Mouse (Mus musculus): ENCODE measurements around the gene Dtx3l. TPM values are rescaled to one million over a fixed set of nuclear protein-coding genes. Genes with fewer than 3 reads are reported as not detected.

Gene Dtx3l
- polyA plus RNA-seq, 1 experiment = 8.1 TPM

- H3K27ac ChIP-seq (ENCODE audit: insufficient read depth, low read length) = no peak overlapping the region
- H3K36me3 ChIP-seq (ENCODE audit: control insufficient read depth, insufficient read depth, low read length) = peaks cover 56% of the 10 kb centered on the region
- DNase-seq (ENCODE audit: low read depth in 1 of 2, low spot score in 2 of 2) = no peak
- no peaks in the 10 kb centered on the region for H3K27me3 ChIP-seq (ENCODE audit: control insufficient read depth, insufficient read depth, low read length)
- TF ChIP-seq CTCF (IDR thresholded peaks at IDR 0.05; ENCODE audit: extremely low read depth, insufficient read depth, insufficient read length, insufficient replicate concordance) (no peak), POLR2A (IDR thresholded peaks at IDR 0.05; ENCODE audit: low read depth, low read length) (no peak)
- no peak overlapping the region for H3K4me3 ChIP-seq (ENCODE audit: extremely low read depth, insufficient read depth, insufficient read length)
- H3K4me1 ChIP-seq (ENCODE audit: control insufficient read depth, insufficient read depth, insufficient read length) = peaks cover 2% of the 10 kb centered on the region; the same call in 1 of the 2 replicates
- WGBS = 92% methylated on average over 19 of the region's 19 CpGs
Observed at GRCm38 (mm10) chr16:35932179-35933055, 6.5 kb downstream of the Dtx3l start.

GRCm38 (mm10) chr16:35924341-35924740, 14.6 kb downstream of the Dtx3l start:
- WGBS = 93% methylated on average over 5 of the region's 5 CpGs
- no peak for TF ChIP-seq POLR2A (IDR thresholded peaks at IDR 0.05; ENCODE audit: low read depth, low read length)
- Histone ChIP-seq H3K27ac (ENCODE audit: insufficient read depth, low read length) (no peak overlapping the region), H3K4me3 (ENCODE audit: extremely low read depth, insufficient read depth, insufficient read length) (no peak overlapping the region), H3K27me3 (ENCODE audit: control insufficient read depth, insufficient read depth, low read length) (no peaks in the 10 kb centered on the region), H3K4me1 (ENCODE audit: control insufficient read depth, insufficient read depth, insufficient read length) (0 out of 2 replicates have a peak, but pooled peaks cover under 1% of the 10 kb centered on the region), H3K36me3 (ENCODE audit: control insufficient read depth, insufficient read depth, low read length) (peaks cover 19% of the 10 kb centered on the region)
- no peak for DNase-seq (ENCODE audit: low read depth in 1 of 2, low spot score in 2 of 2)

- TF ChIP-seq CTCF (IDR thresholded peaks at IDR 0.05; ENCODE audit: extremely low read depth, insufficient read depth, insufficient read length, insufficient replicate concordance) (no peak), POLR2A (IDR thresholded peaks at IDR 0.05; ENCODE audit: low read depth, low read length) (no peak)
- Histone ChIP-seq H3K27ac (ENCODE audit: insufficient read depth, low read length) (no peak overlapping the region), H3K27me3 (ENCODE audit: control insufficient read depth, insufficient read depth, low read length) (no peaks in the 10 kb centered on the region), H3K4me1 (ENCODE audit: control insufficient read depth, insufficient read depth, insufficient read length) (0 out of 2 replicates have a peak, but pooled peaks cover 2% of the 10 kb centered on the region), H3K4me3 (ENCODE audit: extremely low read depth, insufficient read depth, insufficient read length) (no peak overlapping the region), H3K36me3 (ENCODE audit: control insufficient read depth, insufficient read depth, low read length) (peaks cover 12% of the 10 kb centered on the region)
- DNase-seq (ENCODE audit: low read depth in 1 of 2, low spot score in 2 of 2) = no peak
- 94% methylated on average over 7 of the region's 7 CpGs for WGBS
Observed at GRCm38 (mm10) chr16:35923546-35924198, 15.3 kb downstream of the Dtx3l start.

- Histone ChIP-seq H3K4me3 (ENCODE audit: extremely low read depth, insufficient read depth, insufficient read length) (no peak overlapping the region), H3K36me3 (ENCODE audit: control insufficient read depth, insufficient read depth, low read length) (peaks cover 5% of the 10 kb centered on the region), H3K4me1 (ENCODE audit: control insufficient read depth, insufficient read depth, insufficient read length) (peaks cover 4% of the 10 kb centered on the region; the same call in 1 of the 2 replicates), H3K27me3 (ENCODE audit: control insufficient read depth, insufficient read depth, low read length) (no peaks in the 10 kb centered on the region), H3K27ac (ENCODE audit: insufficient read depth, low read length) (no peak overlapping the region)
- WGBS = 57% methylated on average over 3 of the region's 3 CpGs
- TF ChIP-seq POLR2A (IDR thresholded peaks at IDR 0.05; ENCODE audit: low read depth, low read length) (no peak), CTCF (IDR thresholded peaks at IDR 0.05; ENCODE audit: extremely low read depth, insufficient read depth, insufficient read length, insufficient replicate concordance) (no peak)
- no peak for DNase-seq (ENCODE audit: low read depth in 1 of 2, low spot score in 2 of 2)
Observed at GRCm38 (mm10) chr16:35922301-35922895, 16.6 kb downstream of the Dtx3l start.

GRCm38 (mm10) chr16:35921676-35922235, 17.2 kb downstream of the Dtx3l start:
- Histone ChIP-seq H3K36me3 (ENCODE audit: control insufficient read depth, insufficient read depth, low read length) (peaks cover 2% of the 10 kb centered on the region), H3K27ac (ENCODE audit: insufficient read depth, low read length) (no peak overlapping the region), H3K4me3 (ENCODE audit: extremely low read depth, insufficient read depth, insufficient read length) (no peak overlapping the region), H3K27me3 (ENCODE audit: control insufficient read depth, insufficient read depth, low read length) (no peaks in the 10 kb centered on the region), H3K4me1 (ENCODE audit: control insufficient read depth, insufficient read depth, insufficient read length) (peaks cover 4% of the 10 kb centered on the region; the same call in 1 of the 2 replicates)
- no peak for DNase-seq (ENCODE audit: low read depth in 1 of 2, low spot score in 2 of 2)
- 67% methylated on average over 2 of the region's 2 CpGs for WGBS
- no peak for TF ChIP-seq POLR2A (IDR thresholded peaks at IDR 0.05; ENCODE audit: low read depth, low read length)
- TF ChIP-seq CTCF (IDR thresholded peaks at IDR 0.05; ENCODE audit: extremely low read depth, insufficient read depth, insufficient read length, insufficient replicate concordance) = no peak

GRCm38 (mm10) chr16:35918721-35919543, 20.0 kb downstream of the Dtx3l start:
- peak in 1 of 2 experiments; percentile 26 for DNase-seq (ENCODE audit: low read depth in 1 of 2, low spot score in 2 of 2)
- H3K27ac ChIP-seq (ENCODE audit: insufficient read depth, low read length) = peak overlapping the region; percentile 92
- H3K36me3 ChIP-seq (ENCODE audit: control insufficient read depth, insufficient read depth, low read length) = no peaks in the 10 kb centered on the region
- H3K4me1 ChIP-seq (ENCODE audit: control insufficient read depth, insufficient read depth, insufficient read length) = peaks cover 4% of the 10 kb centered on the region; the same call in 1 of the 2 replicates
- no peaks in the 10 kb centered on the region for H3K27me3 ChIP-seq (ENCODE audit: control insufficient read depth, insufficient read depth, low read length)
- TF ChIP-seq CTCF (IDR thresholded peaks at IDR 0.05; ENCODE audit: extremely low read depth, insufficient read depth, insufficient read length, insufficient replicate concordance) (no peak), POLR2A (IDR thresholded peaks at IDR 0.05; ENCODE audit: low read depth, low read length) (no peak)
- peak overlapping the region; percentile 39 for H3K4me3 ChIP-seq (ENCODE audit: extremely low read depth, insufficient read depth, insufficient read length)
- WGBS = 5% methylated on average over 6 of the region's 6 CpGs
